Mouse (Mus musculus) forelimb bud, embryonic 11.5 days (tissue): ENCODE results near the gene Adssl1.

Source experiments
- DNase-seq: peaks from one replicate; pipeline ENCODE4 v3.0.0-alpha.2; 2012; ENCODE audit warnings: low read depth, low spot score

Adssl1 gene

GRCm38 (mm10) chr12:112592985-112593734 is 26.7 kb upstream of the Adssl1 start:
- no peak for DNase-seq

DNA sequence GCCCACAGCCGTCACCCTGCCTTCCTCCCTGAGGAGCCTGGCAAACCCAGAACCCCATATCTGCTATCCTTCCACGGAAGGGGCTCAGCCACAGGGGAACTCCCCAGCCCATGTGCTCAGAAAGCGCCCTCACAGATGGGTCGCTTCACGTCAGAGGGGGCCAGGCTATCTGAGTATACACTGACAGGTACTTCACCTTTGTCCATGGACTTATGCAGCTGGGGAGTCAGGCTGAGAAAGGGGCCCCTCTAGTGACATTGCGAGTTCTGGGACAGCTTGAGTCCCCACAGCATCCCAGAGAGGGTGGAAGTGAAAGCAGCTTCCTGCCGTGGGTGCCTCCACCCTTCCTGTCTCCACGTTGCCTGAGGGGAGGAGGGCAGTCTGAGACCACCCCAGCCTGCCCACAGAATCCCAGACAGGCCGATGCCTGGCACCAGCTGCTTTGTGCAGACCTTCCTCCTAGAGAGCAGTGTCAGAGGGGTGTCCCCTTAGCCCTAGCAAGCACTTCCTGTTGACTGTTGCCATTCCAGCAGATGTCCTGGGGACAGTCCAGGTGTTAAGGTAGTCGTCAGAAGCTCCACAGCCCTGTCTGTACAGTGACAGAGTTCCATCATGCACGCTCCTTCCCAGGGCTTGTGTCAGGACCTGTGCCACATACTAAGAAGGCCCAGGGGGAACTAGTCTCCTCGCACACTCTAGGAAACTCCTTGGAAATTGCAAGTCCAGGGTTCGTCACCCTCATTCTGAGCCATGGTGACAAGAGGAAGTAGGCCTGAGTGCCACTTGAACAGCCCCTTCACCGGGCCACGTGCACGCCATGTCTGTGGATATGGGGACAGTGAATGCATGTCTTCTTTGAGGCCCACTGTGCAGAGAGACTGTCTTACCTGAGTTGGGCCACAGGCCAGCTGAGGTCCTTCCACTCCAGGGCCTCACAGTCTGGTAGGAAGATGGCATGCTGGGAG is 25.6 kb upstream of the Adssl1 start:
- DNase-seq = no peak

DNA sequence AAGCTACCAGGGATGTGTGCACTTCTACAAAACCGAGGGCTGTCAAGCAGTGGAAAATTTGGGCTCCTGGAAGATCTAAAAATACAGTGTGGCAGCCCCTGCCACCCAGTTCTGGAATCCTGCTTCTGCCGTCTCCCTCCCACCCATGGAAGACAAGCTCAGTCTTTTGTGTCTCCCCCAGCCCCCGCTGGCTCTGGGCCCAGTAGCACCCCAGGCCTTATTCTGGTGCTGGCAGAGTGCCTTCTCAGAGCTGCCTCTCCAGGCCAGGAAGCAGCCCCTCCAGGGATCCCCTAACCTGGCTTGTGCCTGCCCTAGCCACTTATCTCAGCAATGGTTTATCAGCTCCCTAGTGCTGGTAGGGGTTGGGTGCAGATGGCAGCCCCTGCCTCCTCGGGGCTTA is 24.9 kb upstream of the Adssl1 start:
- DNase-seq = no peak

- no peak for DNase-seq
Measured at GRCm38 (mm10) chr12:112595626-112596025, 24.2 kb upstream of the Adssl1 start.

DNA sequence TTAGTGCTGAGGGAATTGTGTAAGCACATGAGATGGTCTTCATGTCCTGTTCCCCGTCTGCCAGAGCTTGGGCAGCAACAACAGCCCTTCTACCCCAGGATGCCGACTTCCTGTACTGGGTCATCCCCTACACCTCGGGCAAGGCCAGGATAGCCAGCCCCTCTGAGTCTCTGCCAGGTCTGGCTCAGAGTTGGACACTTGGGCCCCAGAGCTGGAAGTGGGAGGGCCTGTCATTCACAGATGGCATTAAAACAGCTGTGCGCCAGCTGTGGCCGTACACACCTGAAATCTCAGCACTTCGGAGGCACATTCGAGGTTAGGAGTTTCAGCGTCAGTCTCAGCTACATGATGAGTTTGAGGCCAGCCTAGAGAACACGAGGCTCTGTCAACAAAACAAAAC is 23.4 kb upstream of the Adssl1 start:
- peak; percentile 21 for DNase-seq

GRCm38 (mm10) chr12:112596891-112597500 is 22.8 kb upstream of the Adssl1 start:
- no peak for DNase-seq

- no peak for DNase-seq
Measured at GRCm38 (mm10) chr12:112597618-112598017, 22.2 kb upstream of the Adssl1 start.

- DNase-seq = no peak
Measured at GRCm38 (mm10) chr12:112599198-112599597, 20.6 kb upstream of the Adssl1 start.

GRCm38 (mm10) chr12:112599942-112600611 is 19.8 kb upstream of the Adssl1 start:
- DNase-seq = no peak

DNA sequence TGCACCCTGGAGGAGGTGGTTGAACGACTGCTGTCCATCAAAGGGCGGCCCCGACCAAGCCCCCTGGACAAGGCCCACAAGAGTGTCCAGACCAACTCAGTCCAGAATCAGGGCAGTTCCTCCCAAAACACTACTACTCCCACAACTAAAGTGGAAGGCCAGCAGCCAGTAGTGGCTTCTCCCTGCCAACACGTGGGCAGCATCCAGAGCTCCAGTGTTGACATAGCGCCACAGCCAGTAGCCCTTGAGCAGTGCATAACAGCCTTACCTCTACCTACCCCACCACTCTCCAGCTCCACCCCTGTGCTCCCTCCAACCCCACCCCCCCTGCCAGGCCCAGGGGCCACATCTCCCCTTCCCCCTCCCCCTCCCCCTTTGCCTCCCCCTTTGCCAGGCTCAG is 15.8 kb upstream of the Adssl1 start:
- no peak for DNase-seq

- DNase-seq = no peak
Measured at GRCm38 (mm10) chr12:112604709-112605649, 14.9 kb upstream of the Adssl1 start.

DNA sequence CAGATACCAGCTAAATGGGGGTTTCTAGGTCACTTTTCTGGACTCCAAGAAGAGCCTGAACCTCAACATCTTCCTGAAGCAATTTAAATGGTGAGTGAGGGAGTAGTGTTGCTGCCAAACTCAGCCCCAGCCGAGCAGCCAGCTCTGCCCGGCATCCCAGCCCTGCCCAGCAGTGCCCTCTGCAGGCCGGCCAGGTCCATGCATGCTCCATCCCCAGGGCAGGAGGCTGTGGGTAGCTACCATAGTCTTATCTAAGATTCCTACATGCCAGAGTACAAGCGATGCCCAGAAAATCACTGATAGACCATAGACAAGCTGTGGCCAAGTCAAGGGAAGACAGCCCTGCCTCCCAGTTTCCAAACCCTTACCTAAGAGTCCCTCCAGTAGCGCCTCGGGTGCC is 14.1 kb upstream of the Adssl1 start:
- DNase-seq = peak; percentile 54

DNA sequence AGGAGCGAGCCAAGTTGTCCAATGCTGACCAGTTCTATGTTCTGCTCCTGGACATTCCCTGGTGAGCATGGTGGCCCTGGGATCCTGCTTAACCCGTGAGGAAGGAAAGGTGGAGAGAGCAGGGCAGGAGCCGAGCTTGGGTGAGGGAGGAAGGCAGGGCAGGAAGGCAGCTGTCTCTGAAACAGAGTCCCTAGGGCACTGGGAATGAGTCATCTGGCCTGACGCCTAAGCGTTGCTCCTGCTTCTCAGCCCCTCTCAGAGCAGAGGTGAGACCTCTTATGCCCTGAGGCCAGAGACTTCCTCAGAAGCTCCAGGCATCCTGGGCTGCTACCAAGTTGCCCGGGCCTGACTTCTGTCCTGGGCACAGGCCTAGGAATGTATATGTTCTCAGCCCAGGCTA is 12.8 kb upstream of the Adssl1 start:
- DNase-seq = no peak

DNA sequence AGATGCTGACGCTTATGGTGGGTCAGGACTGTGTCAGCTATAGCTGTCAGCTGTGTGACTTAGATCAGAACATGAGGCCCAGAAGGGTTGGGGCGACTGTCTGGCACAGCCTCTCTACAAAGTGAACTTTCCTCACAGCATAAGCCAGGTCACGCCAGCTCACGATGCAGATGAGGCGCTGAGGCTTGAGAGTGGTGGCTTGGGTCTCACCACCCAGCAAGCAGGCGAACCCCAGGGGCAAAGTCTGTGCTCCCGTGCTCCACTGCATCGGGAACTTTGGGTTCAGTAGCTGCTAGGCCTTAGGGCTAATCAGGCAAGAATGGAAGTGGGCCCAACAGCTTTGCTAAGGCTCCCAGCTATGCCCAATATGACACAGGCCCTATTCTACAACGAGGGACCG is 10.8 kb upstream of the Adssl1 start:
- DNase-seq = no peak

DNA sequence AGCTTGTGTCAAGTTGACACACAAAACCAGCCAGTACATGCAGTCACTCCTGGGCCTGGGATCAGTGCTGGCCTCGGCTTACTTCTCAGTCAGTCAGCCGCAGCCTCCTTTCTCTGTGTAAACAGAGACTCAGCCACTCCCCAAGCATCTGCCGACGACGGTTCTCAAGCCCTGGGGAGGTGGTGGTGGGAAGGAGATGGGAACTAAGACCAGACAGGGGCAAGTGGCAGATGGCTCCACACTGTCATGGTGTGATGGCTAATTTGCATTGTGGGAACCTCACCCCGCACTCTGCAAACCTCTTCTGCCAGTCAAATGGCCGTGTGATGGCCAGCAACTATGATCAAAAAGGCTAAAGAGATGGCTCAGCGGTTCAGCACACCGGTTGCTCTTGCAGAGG is 3.2 kb upstream of the Adssl1 start:
- DNase-seq = no peak

DNA sequence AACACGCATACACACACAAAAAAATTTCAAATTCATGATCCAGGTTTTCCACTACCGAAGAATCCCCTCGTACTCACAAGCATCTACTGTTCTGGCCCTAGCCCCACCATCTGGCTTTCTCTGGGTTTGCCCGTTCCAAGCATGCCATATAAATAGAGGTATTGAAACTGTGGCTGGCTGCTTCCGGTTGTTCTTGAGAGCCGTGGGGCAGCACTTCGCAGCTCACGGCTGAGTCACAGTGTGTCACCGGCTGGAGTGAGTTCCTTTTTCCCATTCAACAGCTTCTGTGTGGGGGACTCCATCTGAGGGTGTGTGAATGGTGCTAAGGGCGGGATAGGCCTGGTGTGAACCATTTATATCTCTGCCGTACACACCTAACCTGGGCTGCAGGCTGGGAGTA is 2.7 kb upstream of the Adssl1 start:
- DNase-seq = no peak

DNA sequence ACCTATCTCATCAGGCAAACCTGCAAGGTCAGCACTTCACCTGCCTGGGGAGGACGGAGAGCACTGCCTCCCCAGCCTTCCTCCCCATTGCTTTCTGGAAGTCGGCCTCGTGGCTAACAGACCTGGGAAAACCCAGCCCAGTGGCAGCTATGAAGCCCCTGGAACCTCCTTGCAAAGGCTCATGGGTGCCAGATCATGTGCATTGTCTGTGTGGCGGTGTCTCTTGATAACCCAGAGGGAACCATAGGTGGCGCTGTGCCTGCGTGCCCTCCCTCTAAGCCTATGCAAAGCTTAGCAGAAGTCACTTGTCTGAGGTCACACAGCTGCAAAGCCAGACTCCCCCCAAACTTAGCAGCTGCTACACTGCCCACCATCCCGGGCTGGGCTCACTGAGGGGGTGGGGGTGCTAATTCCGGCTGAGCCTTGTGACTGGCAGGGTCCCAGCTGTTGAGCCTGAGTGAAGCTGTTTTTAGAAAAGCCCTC is 1.9 kb upstream of the Adssl1 start:
- peak; percentile 77 for DNase-seq

- no peak for DNase-seq
Measured at GRCm38 (mm10) chr12:112618981-112619685, 712 bp upstream of the Adssl1 start.

GRCm38 (mm10) chr12:112620354-112621061 is 663 bp downstream of the Adssl1 start:
- no peak for DNase-seq
